Mouse (Mus musculus): ENCODE results near the gene a. TPM values are rescaled to one million over a fixed set of nuclear protein-coding genes. Genes with fewer than 3 reads are reported as not detected.

Gene a
- polyA plus RNA-seq, 1 experiment, result not detected

DNA sequence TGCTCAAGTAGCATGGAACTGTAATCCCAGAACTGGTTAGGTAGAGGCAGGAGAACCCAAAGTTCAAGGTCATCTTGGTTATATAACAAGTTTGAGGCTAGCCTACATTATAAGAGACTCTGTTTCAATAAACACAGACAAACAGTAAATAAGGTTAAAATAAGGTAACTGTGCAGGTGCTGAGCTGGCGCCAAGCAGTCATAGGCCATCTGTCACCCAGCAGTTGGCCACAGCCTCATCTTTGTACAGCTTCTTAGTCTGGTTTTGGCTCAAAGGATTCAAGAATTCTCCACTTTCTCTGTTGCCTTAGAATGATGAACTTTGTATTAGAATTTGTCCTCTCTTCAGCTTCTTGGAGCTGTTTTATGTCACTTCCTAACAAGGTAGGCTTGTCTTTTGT, 76.9 kb downstream of the a start:
- Histone ChIP-seq H3K36me3 (ENCODE audit: control insufficient read depth, insufficient read depth, low read length, poor library complexity, severe bottlenecking) (peaks cover 83% of the 10 kb centered on the region), H3K4me1 (ENCODE audit: control insufficient read depth, insufficient read depth, low read length) (no peaks in the 10 kb centered on the region), H3K9ac (ENCODE audit: low read depth, poor library complexity, severe bottlenecking) (no peak overlapping the region), H3K9me3 (replicated peaks; ENCODE audit: control insufficient read depth, insufficient read depth, low read length, poor library complexity, severe bottlenecking) (no peaks in the 10 kb centered on the region), H3K27me3 (ENCODE audit: control insufficient read depth, insufficient read depth, low read length, poor library complexity, severe bottlenecking) (no peaks in the 10 kb centered on the region), H3K4me3 (ENCODE audit: low read depth, low read length) (no peak overlapping the region), H3K27ac (ENCODE audit: insufficient read depth, low read length) (peak overlapping the region; percentile 67)
- TF ChIP-seq POLR2A (IDR thresholded peaks at IDR 0.05; ENCODE audit: insufficient read depth, low read length) (no peak), EP300 (IDR thresholded peaks at IDR 0.05; ENCODE audit: insufficient read depth, low read depth, low read length) (no peak), CTCF (IDR thresholded peaks at IDR 0.05; ENCODE audit: low read depth, low read length) (no peak)

- Histone ChIP-seq H3K9ac (ENCODE audit: low read depth, poor library complexity, severe bottlenecking) (no peak overlapping the region), H3K27me3 (ENCODE audit: control insufficient read depth, insufficient read depth, low read length, poor library complexity, severe bottlenecking) (no peaks in the 10 kb centered on the region), H3K4me1 (ENCODE audit: control insufficient read depth, insufficient read depth, low read length) (no peaks in the 10 kb centered on the region), H3K9me3 (replicated peaks; ENCODE audit: control insufficient read depth, insufficient read depth, low read length, poor library complexity, severe bottlenecking) (no peaks in the 10 kb centered on the region), H3K36me3 (ENCODE audit: control insufficient read depth, insufficient read depth, low read length, poor library complexity, severe bottlenecking) (peaks cover 82% of the 10 kb centered on the region), H3K4me3 (ENCODE audit: low read depth, low read length) (no peak overlapping the region), H3K27ac (ENCODE audit: insufficient read depth, low read length) (peak overlapping the region; percentile 67)
- TF ChIP-seq CTCF (IDR thresholded peaks at IDR 0.05; ENCODE audit: low read depth, low read length) (no peak), POLR2A (IDR thresholded peaks at IDR 0.05; ENCODE audit: insufficient read depth, low read length) (no peak), EP300 (IDR thresholded peaks at IDR 0.05; ENCODE audit: insufficient read depth, low read depth, low read length) (no peak)
Measured at GRCm38 (mm10) chr2:154869954-154870641, 78.9 kb downstream of the a start.

DNA sequence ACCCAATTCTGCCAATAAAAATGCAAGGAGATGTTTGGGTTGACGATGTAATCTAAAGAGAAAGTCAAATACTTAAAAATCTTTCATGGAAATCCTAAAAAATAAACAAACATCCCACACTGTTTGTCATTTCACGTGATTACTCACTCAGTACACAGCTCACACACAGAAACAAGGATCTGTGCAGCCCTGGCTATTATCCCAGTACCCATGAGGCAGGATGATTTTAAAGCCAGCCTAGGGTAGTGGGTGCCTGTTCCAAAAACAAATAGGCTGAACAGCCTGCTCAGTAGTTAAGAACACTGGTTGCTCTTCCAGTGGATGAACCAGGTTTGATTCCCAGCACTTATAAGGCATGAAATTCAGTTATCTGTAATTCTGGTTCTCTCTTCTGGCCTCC, 85.4 kb downstream of the a start:
- Histone ChIP-seq H3K27ac (ENCODE audit: insufficient read depth, low read length) (no peak overlapping the region; the same call in 1 of the 2 replicates), H3K9ac (ENCODE audit: low read depth, poor library complexity, severe bottlenecking) (no peak overlapping the region), H3K4me3 (ENCODE audit: low read depth, low read length) (no peak overlapping the region), H3K9me3 (replicated peaks; ENCODE audit: control insufficient read depth, insufficient read depth, low read length, poor library complexity, severe bottlenecking) (no peaks in the 10 kb centered on the region), H3K4me1 (ENCODE audit: control insufficient read depth, insufficient read depth, low read length) (no peaks in the 10 kb centered on the region), H3K27me3 (ENCODE audit: control insufficient read depth, insufficient read depth, low read length, poor library complexity, severe bottlenecking) (no peaks in the 10 kb centered on the region), H3K36me3 (ENCODE audit: control insufficient read depth, insufficient read depth, low read length, poor library complexity, severe bottlenecking) (peaks cover 87% of the 10 kb centered on the region)
- TF ChIP-seq POLR2A (IDR thresholded peaks at IDR 0.05; ENCODE audit: insufficient read depth, low read length), result no peak
- no peak for TF ChIP-seq EP300 (IDR thresholded peaks at IDR 0.05; ENCODE audit: insufficient read depth, low read depth, low read length)
- no peak for TF ChIP-seq CTCF (IDR thresholded peaks at IDR 0.05; ENCODE audit: low read depth, low read length)

GRCm38 (mm10) chr2:154891585-154891984, 100.4 kb downstream of the a start:
- H3K9ac ChIP-seq (ENCODE audit: low read depth, poor library complexity, severe bottlenecking), result peak overlapping the region; percentile 92
- H3K36me3 ChIP-seq (ENCODE audit: control insufficient read depth, insufficient read depth, low read length, poor library complexity, severe bottlenecking), result peaks cover 51% of the 10 kb centered on the region
- TF ChIP-seq CTCF (IDR thresholded peaks at IDR 0.05; ENCODE audit: low read depth, low read length) (no peak), POLR2A (IDR thresholded peaks at IDR 0.05; ENCODE audit: insufficient read depth, low read length) (no peak), EP300 (IDR thresholded peaks at IDR 0.05; ENCODE audit: insufficient read depth, low read depth, low read length) (no peak)
- H3K4me3 ChIP-seq (ENCODE audit: low read depth, low read length), result peak overlapping the region; percentile 88
- H3K27ac ChIP-seq (ENCODE audit: insufficient read depth, low read length), result peak overlapping the region; percentile 27
- no peaks in the 10 kb centered on the region for H3K27me3 ChIP-seq (ENCODE audit: control insufficient read depth, insufficient read depth, low read length, poor library complexity, severe bottlenecking)
- no peaks in the 10 kb centered on the region for H3K4me1 ChIP-seq (ENCODE audit: control insufficient read depth, insufficient read depth, low read length)
- H3K9me3 ChIP-seq (replicated peaks; ENCODE audit: control insufficient read depth, insufficient read depth, low read length, poor library complexity, severe bottlenecking), result no peaks in the 10 kb centered on the region

GRCm38 (mm10) chr2:154892201-154893044, 101.2 kb downstream of the a start, which contains the start of gene Eif2s2:
TSS of gene Eif2s2 (minus strand) at chr2:154892935.
- H3K27ac ChIP-seq (ENCODE audit: insufficient read depth, low read length), result peak within 1 kb of the TSS; percentile 82
- no peaks in the 10 kb centered on the region for H3K9me3 ChIP-seq (replicated peaks; ENCODE audit: control insufficient read depth, insufficient read depth, low read length, poor library complexity, severe bottlenecking)
- no peaks in the 10 kb centered on the region for H3K27me3 ChIP-seq (ENCODE audit: control insufficient read depth, insufficient read depth, low read length, poor library complexity, severe bottlenecking)
- no peaks in the 10 kb centered on the region for H3K4me1 ChIP-seq (ENCODE audit: control insufficient read depth, insufficient read depth, low read length)
- H3K36me3 ChIP-seq (ENCODE audit: control insufficient read depth, insufficient read depth, low read length, poor library complexity, severe bottlenecking), result peaks cover 43% of the 10 kb centered on the region
- H3K4me3 ChIP-seq (ENCODE audit: low read depth, low read length), result peak within 1 kb of the TSS; percentile 88
- TF ChIP-seq POLR2A (IDR thresholded peaks at IDR 0.05; ENCODE audit: insufficient read depth, low read length), result peak; percentile 84
- peak; percentile 44; the same call in 1 of the 2 replicates for TF ChIP-seq EP300 (IDR thresholded peaks at IDR 0.05; ENCODE audit: insufficient read depth, low read depth, low read length)
- no peak for TF ChIP-seq CTCF (IDR thresholded peaks at IDR 0.05; ENCODE audit: low read depth, low read length)
- H3K9ac ChIP-seq (ENCODE audit: low read depth, poor library complexity, severe bottlenecking), result peak within 1 kb of the TSS; percentile 92

DNA sequence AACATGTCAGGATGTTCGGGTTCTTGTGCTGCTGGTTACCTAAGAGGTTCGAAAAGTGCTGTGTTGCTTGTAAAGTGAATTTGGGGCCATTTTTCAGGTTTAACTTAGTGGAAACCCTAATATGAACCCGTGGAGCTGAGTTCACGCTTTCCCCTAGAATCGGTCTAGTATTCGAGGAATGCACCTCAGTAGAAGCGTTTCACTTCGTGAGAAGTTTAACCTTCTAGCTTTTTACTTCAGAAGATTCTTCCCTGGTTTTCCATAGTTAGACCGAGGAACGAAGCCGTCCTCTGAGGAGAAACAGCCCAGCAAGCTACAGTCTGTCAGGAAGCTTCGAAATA, 101.8 kb downstream of the a start:
- H3K27me3 ChIP-seq (ENCODE audit: control insufficient read depth, insufficient read depth, low read length, poor library complexity, severe bottlenecking), result no peaks in the 10 kb centered on the region
- H3K9ac ChIP-seq (ENCODE audit: low read depth, poor library complexity, severe bottlenecking), result peak overlapping the region; percentile 80
- H3K4me1 ChIP-seq (ENCODE audit: control insufficient read depth, insufficient read depth, low read length), result no peaks in the 10 kb centered on the region
- no peak for TF ChIP-seq EP300 (IDR thresholded peaks at IDR 0.05; ENCODE audit: insufficient read depth, low read depth, low read length)
- TF ChIP-seq CTCF (IDR thresholded peaks at IDR 0.05; ENCODE audit: low read depth, low read length), result no peak
- H3K27ac ChIP-seq (ENCODE audit: insufficient read depth, low read length), result peak overlapping the region; percentile 82
- peak overlapping the region; percentile 56 for H3K4me3 ChIP-seq (ENCODE audit: low read depth, low read length)
- H3K36me3 ChIP-seq (ENCODE audit: control insufficient read depth, insufficient read depth, low read length, poor library complexity, severe bottlenecking), result peaks cover 37% of the 10 kb centered on the region
- no peaks in the 10 kb centered on the region for H3K9me3 ChIP-seq (replicated peaks; ENCODE audit: control insufficient read depth, insufficient read depth, low read length, poor library complexity, severe bottlenecking)

Data from ES-Bruce4 (cell line).